Mouse (Mus musculus): ENCODE measurements around the gene Gm5796.
"Not testable (repeated sequence)": the region's sequence is repeated elsewhere in the genome, so short reads cannot be mapped to it uniquely, and the experiment has no call there.

Gm5796 gene

DNA sequence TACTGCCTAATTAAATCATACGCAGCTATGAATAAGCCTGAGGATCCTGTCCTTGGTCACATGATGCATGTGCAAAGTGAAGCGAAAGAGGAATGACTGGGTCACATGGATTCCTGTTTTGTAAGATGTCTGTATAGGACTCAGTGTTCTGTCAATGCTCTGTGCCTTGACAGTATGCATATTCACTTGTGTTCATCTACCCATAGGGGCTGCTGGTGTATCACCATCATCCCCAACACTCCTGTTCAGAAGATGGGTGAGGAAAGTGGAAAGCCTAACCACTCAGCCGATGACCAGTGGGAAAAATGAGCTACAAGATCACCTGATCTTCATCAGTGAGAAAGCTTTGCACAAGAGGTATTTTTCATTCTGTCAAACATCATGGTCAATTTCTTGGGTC lies at the start of gene Gm5796:
Gene Gm5796, plus strand, starts transcription at position 301 of the 400 bp plus-strand sequence.
- in situ Hi-C loops (cut with MboI, MseI), result loop anchor here in 1 of 2 experiments (5.0 kb wide), 1 partner anchor 979 kb away; no protein-coding TSS in a partner anchor

DNA sequence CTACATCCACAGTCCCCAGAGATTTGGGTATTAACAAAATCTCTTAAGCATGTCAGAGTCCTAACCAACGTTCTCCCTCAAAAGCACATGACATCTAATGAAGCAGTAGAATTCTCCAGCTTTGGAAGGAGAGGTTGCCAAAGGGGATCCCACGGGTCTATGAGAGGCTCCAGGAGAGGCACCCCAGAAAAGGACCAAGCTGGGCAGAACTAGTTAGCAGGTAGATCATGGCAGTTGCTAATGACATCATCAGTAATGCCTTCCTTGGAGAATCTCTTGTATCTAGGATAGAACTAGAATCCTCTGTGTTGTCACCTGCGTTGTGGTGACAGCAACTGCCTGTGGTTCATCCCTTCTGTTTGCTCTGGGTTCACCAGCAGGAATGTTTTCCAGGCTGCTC lies 25.6 kb upstream of the Gm5796 start, which contains the start of gene Gm3099:
Gene Gm3099, plus strand, starts transcription at position 301 of the 400 bp plus-strand sequence.
- in situ Hi-C loops (cut with MboI, MseI), result not testable (repeated sequence)

DNA sequence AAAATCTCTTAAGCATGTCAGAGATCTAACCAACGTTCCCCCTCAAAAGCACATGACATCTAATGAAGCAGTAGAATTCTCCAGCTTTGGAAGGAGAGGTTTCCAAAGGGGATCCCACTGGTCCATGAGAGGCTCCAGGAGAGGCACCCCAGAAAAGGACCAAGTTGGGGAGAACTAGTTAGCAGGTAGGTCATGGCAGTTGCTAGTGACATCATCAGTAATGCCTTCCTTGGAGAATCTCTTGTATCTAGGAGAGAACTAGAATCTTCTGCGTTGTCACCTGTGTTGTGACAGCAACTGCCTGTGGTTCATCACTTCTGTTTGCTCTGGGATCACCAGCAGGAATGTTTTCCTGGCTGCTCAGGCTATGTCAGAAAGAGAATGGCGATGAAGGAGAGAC lies 60.1 kb downstream of the Gm5796 start, which contains the start of gene Gm3115:
Gene Gm3115, plus strand, starts transcription at position 301 of the 400 bp plus-strand sequence.
- in situ Hi-C loops (cut with MboI, MseI), result loop anchor here in 1 of 2 experiments (5.0 kb wide), 1 partner anchor 1973 kb away; the partner anchor contains the start of gene Gm6337
